Mouse (Mus musculus): ENCODE data around the gene Atp5g3. TPM values are rescaled to one million over a fixed set of nuclear protein-coding genes. Genes with fewer than 3 reads are reported as not detected.

The Atp5g3 gene
- polyA plus RNA-seq, 1 experiment from 2014 or later = 1,252 TPM

DNA sequence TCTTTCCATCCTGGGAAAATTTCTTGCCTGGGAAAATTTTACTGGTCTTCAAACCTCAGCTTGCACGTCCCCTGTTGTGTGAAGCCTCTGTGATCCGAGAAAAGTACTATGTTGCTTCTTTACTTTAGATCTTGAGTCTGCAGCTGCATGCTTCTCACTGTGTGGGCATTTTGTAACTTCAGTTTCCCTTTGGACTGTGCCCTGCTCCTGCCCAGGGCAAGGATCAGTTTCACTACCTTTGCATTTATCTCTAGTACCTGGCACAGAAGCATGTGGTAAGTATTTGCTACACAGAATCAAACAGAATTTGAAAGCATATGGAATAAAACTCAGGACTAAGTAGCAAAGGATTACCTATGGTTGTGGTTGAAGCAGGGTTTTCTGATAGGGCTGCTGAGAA is 27.8 kb upstream of the Atp5g3 start:
- Histone ChIP-seq H3K4me1 (ENCODE audit: control insufficient read depth, insufficient read depth, low read length) (no peaks in the 10 kb centered on the region), H3K4me2 (ENCODE audit: low read depth, low read length) (no peak overlapping the region), H3K4me3 (ENCODE audit: low read depth, low read length) (no peak overlapping the region), H3K9ac (replicated peaks; ENCODE audit: low read depth, low read length) (no peak overlapping the region), H3K36me3 (ENCODE audit: control insufficient read depth, insufficient read depth, low read length) (no peaks in the 10 kb centered on the region), H3K27ac (ENCODE audit: low read depth, low read length) (no peak overlapping the region), H3K9me3 (ENCODE audit: control insufficient read depth, low read length) (no peaks in the 10 kb centered on the region), H3K27me3 (ENCODE audit: control insufficient read depth, insufficient read depth, low read length) (no peaks in the 10 kb centered on the region)
- WGBS = 83% methylated on average over 2 of the region's 2 CpGs
- no peak for ATAC-seq (ENCODE audit: low read depth)

GRCm38 (mm10) chr2:73932676-73933313 is 21.7 kb upstream of the Atp5g3 start:
- H3K9me3 ChIP-seq (ENCODE audit: control insufficient read depth, low read length) = no peaks in the 10 kb centered on the region
- no peaks in the 10 kb centered on the region for H3K27me3 ChIP-seq (ENCODE audit: control insufficient read depth, insufficient read depth, low read length)
- no peaks in the 10 kb centered on the region for H3K36me3 ChIP-seq (ENCODE audit: control insufficient read depth, insufficient read depth, low read length)
- no peak overlapping the region for H3K27ac ChIP-seq (ENCODE audit: low read depth, low read length)
- no peak overlapping the region for H3K4me2 ChIP-seq (ENCODE audit: low read depth, low read length)
- no peak overlapping the region for H3K9ac ChIP-seq (replicated peaks; ENCODE audit: low read depth, low read length)
- no peaks in the 10 kb centered on the region for H3K4me1 ChIP-seq (ENCODE audit: control insufficient read depth, insufficient read depth, low read length)
- 57% methylated on average over 8 of the region's 8 CpGs for WGBS
- peak; percentile 82; the same call in 1 of the 2 replicates for ATAC-seq (ENCODE audit: low read depth)
- H3K4me3 ChIP-seq (ENCODE audit: low read depth, low read length) = no peak overlapping the region

- H3K27ac ChIP-seq (ENCODE audit: low read depth, low read length) = no peak overlapping the region
- no peaks in the 10 kb centered on the region for H3K27me3 ChIP-seq (ENCODE audit: control insufficient read depth, insufficient read depth, low read length)
- H3K4me3 ChIP-seq (ENCODE audit: low read depth, low read length) = no peak overlapping the region
- no peaks in the 10 kb centered on the region for H3K4me1 ChIP-seq (ENCODE audit: control insufficient read depth, insufficient read depth, low read length)
- ATAC-seq (ENCODE audit: low read depth) = no peak
- no peak overlapping the region for H3K9ac ChIP-seq (replicated peaks; ENCODE audit: low read depth, low read length)
- no peaks in the 10 kb centered on the region for H3K36me3 ChIP-seq (ENCODE audit: control insufficient read depth, insufficient read depth, low read length)
- no peak overlapping the region for H3K4me2 ChIP-seq (ENCODE audit: low read depth, low read length)
- no peaks in the 10 kb centered on the region for H3K9me3 ChIP-seq (ENCODE audit: control insufficient read depth, low read length)
These were observed 16.6 kb upstream of the Atp5g3 start for GRCm38 (mm10) chr2:73927711-73928110.

- no peaks in the 10 kb centered on the region for H3K9me3 ChIP-seq (ENCODE audit: control insufficient read depth, low read length)
- peak; percentile 49; the same call in 1 of the 2 replicates for ATAC-seq (ENCODE audit: low read depth)
- no peak overlapping the region for H3K27ac ChIP-seq (ENCODE audit: low read depth, low read length)
- H3K4me2 ChIP-seq (ENCODE audit: low read depth, low read length) = no peak overlapping the region
- 76% methylated on average over 3 of the region's 3 CpGs for WGBS
- no peaks in the 10 kb centered on the region for H3K36me3 ChIP-seq (ENCODE audit: control insufficient read depth, insufficient read depth, low read length)
- no peak overlapping the region for H3K9ac ChIP-seq (replicated peaks; ENCODE audit: low read depth, low read length)
- no peaks in the 10 kb centered on the region for H3K27me3 ChIP-seq (ENCODE audit: control insufficient read depth, insufficient read depth, low read length)
- no peaks in the 10 kb centered on the region for H3K4me1 ChIP-seq (ENCODE audit: control insufficient read depth, insufficient read depth, low read length)
- H3K4me3 ChIP-seq (ENCODE audit: low read depth, low read length) = no peak overlapping the region
These were observed 14.4 kb upstream of the Atp5g3 start for GRCm38 (mm10) chr2:73925539-73925938.

- WGBS = 24% methylated on average over 5 of the region's 5 CpGs
- no peaks in the 10 kb centered on the region for H3K27me3 ChIP-seq (ENCODE audit: control insufficient read depth, insufficient read depth, low read length)
- H3K27ac ChIP-seq (ENCODE audit: low read depth, low read length) = no peak overlapping the region
- no peaks in the 10 kb centered on the region for H3K4me1 ChIP-seq (ENCODE audit: control insufficient read depth, insufficient read depth, low read length)
- no peaks in the 10 kb centered on the region for H3K9me3 ChIP-seq (ENCODE audit: control insufficient read depth, low read length)
- H3K36me3 ChIP-seq (ENCODE audit: control insufficient read depth, insufficient read depth, low read length) = no peaks in the 10 kb centered on the region
- no peak overlapping the region for H3K4me3 ChIP-seq (ENCODE audit: low read depth, low read length)
- peak; percentile 88 for ATAC-seq (ENCODE audit: low read depth)
- no peak overlapping the region for H3K9ac ChIP-seq (replicated peaks; ENCODE audit: low read depth, low read length)
- no peak overlapping the region for H3K4me2 ChIP-seq (ENCODE audit: low read depth, low read length)
These were observed 14.0 kb upstream of the Atp5g3 start for GRCm38 (mm10) chr2:73925089-73925488.

DNA sequence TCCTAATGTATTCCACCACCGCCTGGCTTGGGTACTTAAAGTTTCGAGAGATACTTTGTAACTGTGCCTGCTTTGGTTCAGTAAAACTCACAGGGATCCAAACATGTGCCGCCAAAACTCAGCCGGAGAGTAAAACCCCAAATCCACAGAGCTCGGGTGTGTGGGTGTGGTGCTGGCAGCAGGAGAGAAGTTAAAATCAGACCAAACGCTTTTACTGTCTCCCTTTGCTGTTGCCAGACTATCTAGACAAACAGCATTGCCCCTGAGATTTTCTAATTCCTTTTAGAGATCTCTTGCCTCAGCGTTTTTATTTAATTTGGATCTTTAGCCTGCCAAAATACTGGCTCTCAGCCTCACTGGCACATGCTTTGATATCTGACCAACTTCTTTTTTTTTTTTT is 8.5 kb upstream of the Atp5g3 start:
- no peak overlapping the region for H3K4me3 ChIP-seq (ENCODE audit: low read depth, low read length)
- H3K4me1 ChIP-seq (ENCODE audit: control insufficient read depth, insufficient read depth, low read length) = no peaks in the 10 kb centered on the region
- no peaks in the 10 kb centered on the region for H3K27me3 ChIP-seq (ENCODE audit: control insufficient read depth, insufficient read depth, low read length)
- no peak overlapping the region for H3K4me2 ChIP-seq (ENCODE audit: low read depth, low read length)
- H3K36me3 ChIP-seq (ENCODE audit: control insufficient read depth, insufficient read depth, low read length) = no peaks in the 10 kb centered on the region
- H3K9me3 ChIP-seq (ENCODE audit: control insufficient read depth, low read length) = no peaks in the 10 kb centered on the region
- no peak overlapping the region for H3K27ac ChIP-seq (ENCODE audit: low read depth, low read length)
- no peak overlapping the region for H3K9ac ChIP-seq (replicated peaks; ENCODE audit: low read depth, low read length)
- 72% methylated on average over 7 of the region's 7 CpGs for WGBS
- no peak for ATAC-seq (ENCODE audit: low read depth)

DNA sequence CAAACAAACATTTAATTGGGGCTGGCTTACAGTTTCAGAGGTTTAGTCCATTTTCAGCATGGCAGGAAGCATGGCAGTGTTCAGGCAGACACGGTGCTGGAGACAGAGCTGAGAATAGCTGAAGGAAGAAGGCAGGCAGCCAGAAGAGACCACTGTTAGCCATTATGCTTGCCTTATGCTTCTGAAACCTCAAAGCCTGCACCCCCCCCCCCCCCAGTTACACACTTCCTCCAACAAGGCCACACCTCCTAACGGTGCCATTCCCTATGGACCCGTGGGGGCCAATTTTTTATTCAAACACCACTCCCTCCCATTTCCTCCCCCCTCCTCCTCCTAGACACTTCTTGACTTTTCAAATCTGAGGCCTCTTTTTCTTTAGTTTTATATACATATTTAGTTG is 1.1 kb upstream of the Atp5g3 start:
- no peak overlapping the region for H3K4me3 ChIP-seq (ENCODE audit: low read depth, low read length)
- H3K9me3 ChIP-seq (ENCODE audit: control insufficient read depth, low read length) = no peaks in the 10 kb centered on the region
- no peak overlapping the region for H3K27ac ChIP-seq (ENCODE audit: low read depth, low read length)
- no peak overlapping the region for H3K9ac ChIP-seq (replicated peaks; ENCODE audit: low read depth, low read length)
- peaks cover 19% of the 10 kb centered on the region for H3K36me3 ChIP-seq (ENCODE audit: control insufficient read depth, insufficient read depth, low read length)
- no peaks in the 10 kb centered on the region; the same call in 1 of the 2 replicates for H3K27me3 ChIP-seq (ENCODE audit: control insufficient read depth, insufficient read depth, low read length)
- H3K4me1 ChIP-seq (ENCODE audit: control insufficient read depth, insufficient read depth, low read length) = peaks cover 11% of the 10 kb centered on the region; the same call in 1 of the 2 replicates
- 74% methylated on average over 3 of the region's 3 CpGs for WGBS
- ATAC-seq (ENCODE audit: low read depth) = no peak
- no peak overlapping the region for H3K4me2 ChIP-seq (ENCODE audit: low read depth, low read length)

DNA sequence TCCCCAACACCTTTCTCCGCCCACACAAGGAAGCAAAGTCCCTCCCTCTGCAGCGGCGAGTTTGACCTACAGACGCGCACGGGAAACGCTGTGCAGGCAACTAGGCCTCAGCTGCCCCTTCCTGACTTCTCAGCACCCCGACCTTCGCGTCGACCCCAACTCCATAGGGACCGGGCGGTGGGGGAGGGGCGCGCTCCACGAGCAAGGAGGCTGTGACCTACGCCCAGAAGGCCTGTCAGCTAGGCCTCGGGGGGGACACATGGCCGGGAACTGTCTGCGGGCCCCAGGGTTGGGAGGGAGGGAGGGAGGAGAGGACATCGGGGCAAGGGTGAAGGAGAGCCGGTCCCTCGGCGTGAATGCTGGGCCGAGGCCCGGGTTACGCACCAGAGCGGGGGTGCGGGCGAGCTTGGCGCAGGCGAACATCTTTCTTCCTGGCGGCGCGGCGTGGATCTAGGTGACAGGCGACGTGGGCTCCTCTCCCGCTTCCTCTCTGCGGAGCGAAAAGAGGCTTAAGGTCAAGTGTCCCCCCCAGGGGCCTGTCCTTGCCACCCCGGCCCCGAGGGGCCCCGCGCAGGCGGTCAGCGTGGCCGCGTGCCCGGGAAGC is 453 bp downstream of the Atp5g3 start:
- Histone ChIP-seq H3K27ac (ENCODE audit: low read depth, low read length) (peak overlapping the region; percentile 87), H3K4me3 (ENCODE audit: low read depth, low read length) (peak overlapping the region; percentile 100), H3K4me2 (ENCODE audit: low read depth, low read length) (peak overlapping the region; percentile 68), H3K36me3 (ENCODE audit: control insufficient read depth, insufficient read depth, low read length) (peaks cover 26% of the 10 kb centered on the region), H3K27me3 (ENCODE audit: control insufficient read depth, insufficient read depth, low read length) (no peaks in the 10 kb centered on the region; the same call in 1 of the 2 replicates), H3K9me3 (ENCODE audit: control insufficient read depth, low read length) (no peaks in the 10 kb centered on the region), H3K4me1 (ENCODE audit: control insufficient read depth, insufficient read depth, low read length) (peaks cover 11% of the 10 kb centered on the region; the same call in 1 of the 2 replicates), H3K9ac (replicated peaks; ENCODE audit: low read depth, low read length) (peak overlapping the region; percentile 100)
- peak; percentile 50 for ATAC-seq (ENCODE audit: low read depth)
- WGBS = under 1% methylated on average over 50 of the region's 50 CpGs

DNA sequence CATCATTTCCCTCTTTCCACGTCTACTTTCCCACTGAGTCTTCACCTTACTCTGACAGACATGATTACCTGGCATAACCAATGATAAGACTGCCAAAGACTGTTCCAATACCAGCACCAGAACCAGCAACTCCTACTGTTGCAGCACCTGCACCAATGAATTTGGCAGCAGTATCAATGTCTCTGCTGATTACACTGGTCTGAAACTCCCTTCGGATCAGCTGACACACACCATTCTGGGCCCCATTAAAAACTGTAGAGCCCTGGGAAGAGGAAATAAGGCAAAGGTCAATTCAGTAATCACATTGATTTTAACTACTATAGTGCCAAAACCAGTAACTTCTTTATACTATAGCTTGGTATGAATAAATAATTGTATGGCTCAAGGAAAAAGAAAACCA is 2.0 kb downstream of the Atp5g3 start:
- WGBS = 93% methylated on average over 2 of the region's 2 CpGs
- peaks cover 11% of the 10 kb centered on the region; the same call in 1 of the 2 replicates for H3K4me1 ChIP-seq (ENCODE audit: control insufficient read depth, insufficient read depth, low read length)
- no peak for ATAC-seq (ENCODE audit: low read depth)

More for the DNA sequence above, 2.0 kb downstream of the Atp5g3 start:
- Histone ChIP-seq H3K27ac (ENCODE audit: low read depth, low read length) (no peak overlapping the region), H3K9ac (replicated peaks; ENCODE audit: low read depth, low read length) (no peak overlapping the region), H3K4me3 (ENCODE audit: low read depth, low read length) (no peak overlapping the region), H3K4me2 (ENCODE audit: low read depth, low read length) (no peak overlapping the region), H3K27me3 (ENCODE audit: control insufficient read depth, insufficient read depth, low read length) (no peaks in the 10 kb centered on the region; the same call in 1 of the 2 replicates), H3K9me3 (ENCODE audit: control insufficient read depth, low read length) (no peaks in the 10 kb centered on the region), H3K36me3 (ENCODE audit: control insufficient read depth, insufficient read depth, low read length) (peaks cover 26% of the 10 kb centered on the region)

All from neural tube, embryonic 14.5 days (tissue).